ENCODE assay signal across 14 mouse cellular contexts in genomic region chr3:79239066-79239462, GRCm38 (mm10). TPM values are rescaled to one million over a fixed set of nuclear protein-coding genes. Genes with fewer than 3 reads are reported as not detected.
DNase-seq lines count a peak whose midpoint lies in the region; ATAC-seq and TF ChIP-seq lines count a peak whose summit lies in the region.
"Had no signal": no experiment of that assay in that cellular context is flagged by ENCODE, and none has a peak within 500 bp of the region (broad histone marks: within the 10 kb centered on the region; RNA-seq: fewer than 3 reads in every experiment).

No protein-coding gene starts in this region.

- peaks cover 7 to 38% of the 10 kb centered on the region in 2 experiments for H3K4me1 ChIP-seq in heart, embryonic 14.5 days (ENCODE audit: control insufficient read depth in 2 of 2, insufficient read depth in 2 of 2, low read length in 2 of 2)
- 0 out of 2 replicates have a peak, but pooled peaks cover 1% of the 10 kb centered on the region for H3K4me1 ChIP-seq in stomach, postnatal 0 days (replicated peaks; ENCODE audit: control insufficient read depth, insufficient read depth)
- H3K4me1 ChIP-seq in forebrain, embryonic 10.5 days, result peaks cover 37% of the 10 kb centered on the region

- H3K9me3 ChIP-seq in heart, embryonic 14.5 days (ENCODE audit: control insufficient read depth, low read length), result no peaks in the 10 kb centered on the region
- no peaks in the 10 kb centered on the region for H3K9me3 ChIP-seq in stomach, postnatal 0 days (ENCODE audit: control insufficient read depth, low read length)
- no peaks in the 10 kb centered on the region for H3K9me3 ChIP-seq in forebrain, embryonic 10.5 days
- H3K9me3 ChIP-seq: forebrain, embryonic 13.5 days; hindbrain, embryonic 12.5 days; limb, embryonic 12.5 days had no signal

- H3K27ac ChIP-seq in heart, embryonic 14.5 days (replicated peaks in 1 of 2; ENCODE audit: control insufficient read depth in 1 of 2, insufficient read depth in 1 of 2, low read depth in 2 of 2, low read length in 2 of 2), result peak overlapping the region; percentile 41 to 71; a peak in 2 of 4 replicates
- peak overlapping the region; percentile 61 for H3K27ac ChIP-seq in macrophage
- H3K27ac ChIP-seq in stomach, postnatal 0 days (replicated peaks), result no peak overlapping the region
- no peak overlapping the region for H3K27ac ChIP-seq in forebrain, embryonic 10.5 days
- H3K27ac ChIP-seq: forebrain, embryonic 13.5 days; hindbrain, embryonic 12.5 days; limb, embryonic 12.5 days had no signal

- no peaks in the 10 kb centered on the region for H3K36me3 ChIP-seq in heart, embryonic 14.5 days (ENCODE audit: control insufficient read depth, insufficient read depth, low read length)
- no peaks in the 10 kb centered on the region for H3K36me3 ChIP-seq in macrophage (ENCODE audit: inconsistent target)
- H3K36me3 ChIP-seq in stomach, postnatal 0 days (ENCODE audit: control insufficient read depth, insufficient read depth, low read length), result no peaks in the 10 kb centered on the region
- H3K36me3 ChIP-seq in forebrain, embryonic 10.5 days (replicated peaks), result no peaks in the 10 kb centered on the region
- H3K36me3 ChIP-seq: hindbrain, embryonic 12.5 days; limb, embryonic 12.5 days had no signal

- peaks cover 84% of the 10 kb centered on the region for H3K79me2 ChIP-seq in macrophage (ENCODE audit: inconsistent target)

- WGBS in heart, embryonic 14.5 days, result 82% methylated on average over 6 of the region's 6 CpGs
- 9% methylated on average over 6 of the region's 6 CpGs for WGBS in macrophage (ENCODE audit: missing documents)
- 85% methylated on average over 6 of the region's 6 CpGs for WGBS in stomach, postnatal 0 days
- WGBS in forebrain, embryonic 10.5 days, result 94% methylated on average over 5 of the region's 6 CpGs

- TF ChIP-seq CTCF in stomach, postnatal 0 days (IDR thresholded peaks at IDR 0.05; ENCODE audit: low read depth), result no peak

- no peak for DNase-seq in heart, adult 8-10 months (ENCODE audit: low spot score)
- DNase-seq in 416B (ENCODE audit: low read depth), result peak; percentile 77
- peak; percentile 48 for DNase-seq in T-cell, adult 2 months (ENCODE audit: low spot score)
- DNase-seq in testis, postnatal 14 days (ENCODE audit: low spot score), result no peak
- no peak for DNase-seq in stomach, postnatal 0 days (ENCODE audit: low spot score)
- no peak for DNase-seq in forebrain, embryonic 10.5 days (ENCODE audit: extremely low spot score, low spot score)
- DNase-seq: adrenal gland, postnatal 14 days; embryo, embryonic 11 days; midbrain, embryonic 14.5 days had no signal

- H3K4me3 ChIP-seq in heart, embryonic 14.5 days (ENCODE audit: control insufficient read depth in 1 of 2, insufficient read depth in 1 of 2, low read depth in 1 of 2, low read length in 2 of 2), result no peak overlapping the region
- peak overlapping the region; percentile 26 for H3K4me3 ChIP-seq in macrophage (ENCODE audit: inconsistent target)
- no peak overlapping the region for H3K4me3 ChIP-seq in stomach, postnatal 0 days (ENCODE audit: low read depth, low read length)
- no peak overlapping the region for H3K4me3 ChIP-seq in forebrain, embryonic 10.5 days
- H3K4me3 ChIP-seq: forebrain, embryonic 13.5 days; hindbrain, embryonic 12.5 days; limb, embryonic 12.5 days had no signal

- H3K9ac ChIP-seq in heart, embryonic 14.5 days (ENCODE audit: low read length), result no peak overlapping the region; the same call in 1 of the 2 replicates
- H3K9ac ChIP-seq in stomach, postnatal 0 days (ENCODE audit: low read length), result no peak overlapping the region
- H3K9ac ChIP-seq: forebrain, embryonic 13.5 days; hindbrain, embryonic 12.5 days; limb, embryonic 12.5 days had no signal

- no peak for TF ChIP-seq EP300 in stomach, postnatal 0 days (optimal IDR thresholded peaks at IDR 0.05)

- H3K4me2 ChIP-seq in heart, embryonic 14.5 days (ENCODE audit: low read length), result peak overlapping the region; percentile 16; the same call in 1 of the 2 replicates
- H3K4me2 ChIP-seq in stomach, postnatal 0 days (replicated peaks; ENCODE audit: low read depth), result no peak overlapping the region
- H3K4me2 ChIP-seq: forebrain, embryonic 13.5 days; hindbrain, embryonic 12.5 days; limb, embryonic 12.5 days had no signal

- no peak for ATAC-seq in heart, embryonic 14.5 days (ENCODE audit: insufficient number of reproducible peaks, insufficient read depth, low FRiP score, low read depth)
- no peak for ATAC-seq in stomach, postnatal 0 days (ENCODE audit: low FRiP score, low TSS enrichment)
- ATAC-seq: forebrain, embryonic 13.5 days had no signal

- H3K27me3 ChIP-seq in heart, embryonic 14.5 days (ENCODE audit: control insufficient read depth, insufficient read depth, low read length), result no peaks in the 10 kb centered on the region
- H3K27me3 ChIP-seq in stomach, postnatal 0 days (ENCODE audit: control insufficient read depth, insufficient read depth, low read length), result no peaks in the 10 kb centered on the region
- H3K27me3 ChIP-seq in forebrain, embryonic 10.5 days (ENCODE audit: poor library complexity, severe bottlenecking), result no peaks in the 10 kb centered on the region
- H3K27me3 ChIP-seq: forebrain, embryonic 13.5 days; hindbrain, embryonic 12.5 days; limb, embryonic 12.5 days had no signal

RNA-seq across cellular contexts. Expression of gene Rapgef2, which starts 47.3 kb away (rescaled TPM):
- polyA plus RNA-seq in heart, embryonic 14.5 days (2014; fragmentation: Nextera tagmentation; extraction: Ambion mirVana), result 7.3 and 8.0 TPM in 2 replicates
- total RNA-seq in heart, adult 8-10 months (2022), result 10 to 100 TPM; 28.3 to 34.8 (median 32.0) TPM
- total RNA-seq in macrophage (2018; cell fraction: chromatin; rRNA removed), result 1,000 to 10,000 TPM in 1 of 26 experiments, 100 to 1,000 TPM in 22, 10 to 100 TPM in 3; 68.8 to 1,213 (median 421) TPM
- 100 to 1,000 TPM in 5 of 26 experiments, 10 to 100 TPM in 21; 17.9 to 189 (median 66.3) TPM for total RNA-seq in macrophage (2018; cell fraction: cytosol; rRNA removed)
- total RNA-seq in macrophage (2018; cell fraction: nucleus; rRNA removed), result 100 to 1,000 TPM in 22 of 26 experiments, 10 to 100 TPM in 4; 47.9 to 565 (median 303) TPM
- polyA plus RNA-seq in macrophage (2018), result 9.0 to 16.6 TPM (median 10.6 TPM) in 3 replicates
- polyA plus RNA-seq in stomach, postnatal 0 days (2015; fragmentation: Nextera tagmentation; extraction: Ambion mirVana), result 2.3 and 2.4 TPM in 2 replicates
- polyA plus RNA-seq in forebrain, embryonic 10.5 days (2016; fragmentation: Nextera tagmentation; extraction: Ambion mirVana), result 4.4 and 5.2 TPM in 2 replicates

Comparison
In these comparisons a context has a peak if more than half of its experiments do, and no peak if none do; other contexts are left out.
1. H3K27ac ChIP-seq: peak in heart, embryonic 14.5 days (2 of 2) and macrophage (single experiment); none in stomach, postnatal 0 days (single experiment) and forebrain, embryonic 10.5 days (single experiment).
2. DNase-seq: peak in 416B (single experiment) and T-cell, adult 2 months (single experiment); none in heart, adult 8-10 months (single experiment), testis, postnatal 14 days (single experiment), stomach, postnatal 0 days (single experiment) and forebrain, embryonic 10.5 days (single experiment).